ENCODE assay signal across 27 mouse cellular contexts in genomic region chr1:191132240-191132639, GRCm38 (mm10). TPM values are rescaled to one million over a fixed set of nuclear protein-coding genes. Genes with fewer than 3 reads are reported as not detected.
DNase-seq lines count a peak whose midpoint lies in the region; ATAC-seq lines count a peak whose summit lies in the region.
"Had no signal": no experiment of that assay in that cellular context is flagged by ENCODE, and none has a peak within 500 bp of the region (broad histone marks: within the 10 kb centered on the region; RNA-seq: fewer than 3 reads in every experiment).

No protein-coding gene starts in this region.

- H3K4me3 ChIP-seq in embryonic facial prominence, embryonic 14.5 days (ENCODE audit: low read depth, low read length), result no peak overlapping the region
- no peak overlapping the region for H3K4me3 ChIP-seq in embryonic facial prominence, embryonic 10.5 days
- no peak overlapping the region for H3K4me3 ChIP-seq in kidney, embryonic 16.5 days (ENCODE audit: low read length)
- H3K4me3 ChIP-seq in kidney, embryonic 15.5 days (replicated peaks), result no peak overlapping the region
- peak overlapping the region; percentile 84 for H3K4me3 ChIP-seq in megakaryocyte, embryonic 14.5 days (replicated peaks)
- H3K4me3 ChIP-seq: forebrain, embryonic 10.5 days; hindbrain, embryonic 13.5 days; midbrain, embryonic 15.5 days; neural tube, embryonic 12.5 days had no signal

- no peak overlapping the region for H3K27ac ChIP-seq in embryonic facial prominence, embryonic 14.5 days (replicated peaks; ENCODE audit: low read depth, low read length)
- H3K27ac ChIP-seq in embryonic facial prominence, embryonic 10.5 days (replicated peaks), result no peak overlapping the region
- no peak overlapping the region for H3K27ac ChIP-seq in kidney, embryonic 16.5 days (ENCODE audit: low read length)
- no peak overlapping the region for H3K27ac ChIP-seq in kidney, embryonic 15.5 days
- H3K27ac ChIP-seq: forebrain, embryonic 10.5 days; hindbrain, embryonic 13.5 days; midbrain, embryonic 15.5 days; neural tube, embryonic 12.5 days had no signal

- ATAC-seq in embryonic facial prominence, embryonic 14.5 days (ENCODE audit: low read depth), result 0 out of 2 replicates have a peak, but pooled peaks have one; percentile 33
- ATAC-seq in kidney, embryonic 16.5 days (ENCODE audit: low FRiP score, low TSS enrichment), result peak; percentile 61; the same call in 1 of the 2 replicates
- ATAC-seq in kidney, embryonic 15.5 days (replicated peaks; ENCODE audit: low FRiP score), result no peak
- ATAC-seq in megakaryocyte, adult 5-6 weeks (ENCODE audit: poor library complexity, severe bottlenecking), result no peak
- ATAC-seq: midbrain, embryonic 15.5 days had no signal

- H3K9ac ChIP-seq in embryonic facial prominence, embryonic 14.5 days (ENCODE audit: low read depth, low read length), result no peak overlapping the region
- no peak overlapping the region for H3K9ac ChIP-seq in kidney, embryonic 16.5 days (replicated peaks; ENCODE audit: low read length)
- H3K9ac ChIP-seq in kidney, embryonic 15.5 days, result no peak overlapping the region
- H3K9ac ChIP-seq: hindbrain, embryonic 13.5 days; midbrain, embryonic 15.5 days; neural tube, embryonic 12.5 days had no signal

- H3K9me3 ChIP-seq in embryonic facial prominence, embryonic 14.5 days (ENCODE audit: control insufficient read depth, low read length), result peaks cover 11% of the 10 kb centered on the region; the same call in 1 of the 2 replicates
- H3K9me3 ChIP-seq in embryonic facial prominence, embryonic 10.5 days, result peaks cover 12% of the 10 kb centered on the region; the same call in 1 of the 2 replicates
- H3K9me3 ChIP-seq in kidney, embryonic 16.5 days (ENCODE audit: low read length), result peaks cover 12% of the 10 kb centered on the region; the same call in 1 of the 2 replicates
- H3K9me3 ChIP-seq in kidney, embryonic 15.5 days (replicated peaks), result 0 out of 2 replicates have a peak, but pooled peaks cover 5% of the 10 kb centered on the region
- peaks cover 22% of the 10 kb centered on the region for H3K9me3 ChIP-seq in megakaryocyte, embryonic 14.5 days
- H3K9me3 ChIP-seq: midbrain, embryonic 15.5 days had no signal

- H3K4me1 ChIP-seq in embryonic facial prominence, embryonic 14.5 days (ENCODE audit: control insufficient read depth, insufficient read depth, low read length), result no peaks in the 10 kb centered on the region
- peaks cover 14% of the 10 kb centered on the region for H3K4me1 ChIP-seq in embryonic facial prominence, embryonic 10.5 days
- H3K4me1 ChIP-seq in kidney, embryonic 16.5 days (ENCODE audit: insufficient read depth, low read length), result no peaks in the 10 kb centered on the region
- peaks cover 5% of the 10 kb centered on the region; the same call in 1 of the 2 replicates for H3K4me1 ChIP-seq in kidney, embryonic 15.5 days
- peaks cover 58% of the 10 kb centered on the region for H3K4me1 ChIP-seq in megakaryocyte, embryonic 14.5 days
- H3K4me1 ChIP-seq: hindbrain, embryonic 13.5 days; midbrain, embryonic 15.5 days; neural tube, embryonic 12.5 days had no signal

- H3K36me3 ChIP-seq in embryonic facial prominence, embryonic 14.5 days (ENCODE audit: control insufficient read depth, insufficient read depth, low read length), result no peaks in the 10 kb centered on the region
- no peaks in the 10 kb centered on the region for H3K36me3 ChIP-seq in embryonic facial prominence, embryonic 10.5 days (replicated peaks)
- no peaks in the 10 kb centered on the region for H3K36me3 ChIP-seq in kidney, embryonic 16.5 days (ENCODE audit: insufficient read depth, low read length)
- H3K36me3 ChIP-seq in kidney, embryonic 15.5 days, result no peaks in the 10 kb centered on the region
- H3K36me3 ChIP-seq in megakaryocyte, embryonic 14.5 days (replicated peaks; ENCODE audit: low read length), result peaks cover 19% of the 10 kb centered on the region
- H3K36me3 ChIP-seq: forebrain, embryonic 10.5 days; hindbrain, embryonic 13.5 days; midbrain, embryonic 15.5 days; neural tube, embryonic 12.5 days had no signal

- no peaks in the 10 kb centered on the region for H3K27me3 ChIP-seq in embryonic facial prominence, embryonic 14.5 days (replicated peaks; ENCODE audit: control insufficient read depth, insufficient read depth, low read length)
- H3K27me3 ChIP-seq in embryonic facial prominence, embryonic 10.5 days (replicated peaks; ENCODE audit: low read depth, poor library complexity, severe bottlenecking), result peaks cover 3% of the 10 kb centered on the region; the same call in 1 of the 2 replicates
- no peaks in the 10 kb centered on the region for H3K27me3 ChIP-seq in kidney, embryonic 16.5 days (ENCODE audit: insufficient read depth, low read length)
- no peaks in the 10 kb centered on the region for H3K27me3 ChIP-seq in kidney, embryonic 15.5 days
- H3K27me3 ChIP-seq in megakaryocyte, embryonic 14.5 days (replicated peaks), result peaks cover 22% of the 10 kb centered on the region
- H3K27me3 ChIP-seq: hindbrain, embryonic 13.5 days; midbrain, embryonic 15.5 days; neural tube, embryonic 12.5 days had no signal

- DNase-seq in embryonic facial prominence, embryonic 14.5 days (ENCODE audit: low spot score), result peak; percentile 43
- DNase-seq in embryonic facial prominence, embryonic 10.5 days (ENCODE audit: low spot score), result no peak
- peak; percentile 16 for DNase-seq in brain, adult 2 months (ENCODE audit: low read depth, low spot score)
- no peak for DNase-seq in left cerebral cortex, adult 8-10 months (ENCODE audit: low spot score in 2 of 2)
- DNase-seq: adrenal gland, postnatal 14 days; cerebellum, adult 9-11 months; gastrocnemius, postnatal 25 days; heart, adult 18-20 months; kidney, adult 11 months; layer of hippocampus, adult 9-11 months had no signal

- H3K4me2 ChIP-seq in embryonic facial prominence, embryonic 14.5 days (ENCODE audit: low read depth, low read length), result no peak overlapping the region
- no peak overlapping the region for H3K4me2 ChIP-seq in kidney, embryonic 16.5 days (replicated peaks; ENCODE audit: low read depth, low read length)
- no peak overlapping the region for H3K4me2 ChIP-seq in kidney, embryonic 15.5 days
- H3K4me2 ChIP-seq: hindbrain, embryonic 13.5 days; midbrain, embryonic 15.5 days; neural tube, embryonic 12.5 days had no signal

- 54% methylated on average over 5 of the region's 5 CpGs for WGBS in embryonic facial prominence, embryonic 14.5 days
- WGBS in embryonic facial prominence, embryonic 10.5 days, result 82% methylated on average over 5 of the region's 5 CpGs
- 63% methylated on average over 5 of the region's 5 CpGs for WGBS in kidney, embryonic 16.5 days
- 61% methylated on average over 5 of the region's 5 CpGs for WGBS in kidney, embryonic 15.5 days

RNA-seq across cellular contexts. Expression of gene Fam71a, which starts 32.4 kb away (rescaled TPM):
- polyA plus RNA-seq in embryonic facial prominence, embryonic 14.5 days (2014; fragmentation: Nextera tagmentation; extraction: Ambion mirVana), result not detected in 2 replicates
- polyA plus RNA-seq in embryonic facial prominence, embryonic 10.5 days (2016; fragmentation: Nextera tagmentation; extraction: Ambion mirVana), result not detected in 2 replicates
- not detected in 2 replicates for polyA plus RNA-seq in kidney, embryonic 16.5 days (2015; fragmentation: Nextera tagmentation; extraction: Ambion mirVana)
- not detected in 2 replicates for polyA plus RNA-seq in kidney, embryonic 15.5 days (2015; fragmentation: Nextera tagmentation; extraction: Ambion mirVana)
- polyA plus RNA-seq in megakaryocyte, embryonic 14.5 days (2012; ENCODE audit: insufficient read depth, low replicate concordance), result not detected in 2 replicates
- total RNA-seq in megakaryocyte, adult 5-6 weeks (2015), result 0.14 and 0.49 TPM in 2 replicates
- 0.24 TPM in 1 of 2 replicates, not detected in the other for total RNA-seq in megakaryocyte, adult 5-6 weeks (2017)
- total RNA-seq in left cerebral cortex, adult 8-10 months (2022), result not detected
- total RNA-seq: adrenal gland, postnatal 14 days; gastrocnemius, postnatal 25 days; heart, adult 18-20 months; heart, postnatal 25 days; left cerebral cortex, adult 18-20 months; left cerebral cortex, postnatal 36 days had no signal
- polyA plus RNA-seq: forebrain, embryonic 10.5 days; heart, embryonic 14.5 days; hindbrain, embryonic 13.5 days; large intestine, adult 2 months; limb, embryonic 14.5 days; liver, embryonic 16.5 days; lung, postnatal 0 days; midbrain, embryonic 15.5 days; neural tube, embryonic 12.5 days; thymus, postnatal 0 days had no signal

RNA-seq across cellular contexts. Expression of gene Batf3, which starts 34.6 kb away (rescaled TPM):
- 6.1 and 7.0 TPM in 2 replicates for polyA plus RNA-seq in embryonic facial prominence, embryonic 14.5 days (2014; fragmentation: Nextera tagmentation; extraction: Ambion mirVana)
- polyA plus RNA-seq in embryonic facial prominence, embryonic 10.5 days (2016; fragmentation: Nextera tagmentation; extraction: Ambion mirVana), result 7.1 and 9.8 TPM in 2 replicates
- 13.5 and 14.6 TPM in 2 replicates for polyA plus RNA-seq in kidney, embryonic 16.5 days (2015; fragmentation: Nextera tagmentation; extraction: Ambion mirVana)
- 12.5 and 13.7 TPM in 2 replicates for polyA plus RNA-seq in kidney, embryonic 15.5 days (2015; fragmentation: Nextera tagmentation; extraction: Ambion mirVana)
- 2.0 TPM in 1 of 2 replicates, not detected in the other for polyA plus RNA-seq in megakaryocyte, embryonic 14.5 days (2012; ENCODE audit: insufficient read depth, low replicate concordance)
- 5.2 and 11.7 TPM in 2 replicates for total RNA-seq in megakaryocyte, adult 5-6 weeks (2015)
- total RNA-seq in megakaryocyte, adult 5-6 weeks (2017), result 1.8 and 3.4 TPM in 2 replicates
- total RNA-seq in left cerebral cortex, adult 8-10 months (2022), result 1 to 10 TPM in 3 of 4 experiments, under 1 TPM in 1; 0.89 to 5.4 (median 3.9) TPM

Comparison
In these comparisons a context has a peak if more than half of its experiments do, and no peak if none do; other contexts are left out.
1. ATAC-seq: peak in embryonic facial prominence, embryonic 14.5 days (single experiment) and kidney, embryonic 16.5 days (single experiment); none in kidney, embryonic 15.5 days (single experiment) and megakaryocyte, adult 5-6 weeks (single experiment).
2. DNase-seq: peak in embryonic facial prominence, embryonic 14.5 days (single experiment) and brain, adult 2 months (single experiment); none in embryonic facial prominence, embryonic 10.5 days (single experiment) and left cerebral cortex, adult 8-10 months (0 of 2).